Mouse (Mus musculus): ENCODE results near the gene Rln1.

Rln1 gene

GRCm38 (mm10) chr19:29361468-29362130, 27.1 kb upstream of the Rln1 start:
- DNase-seq (ENCODE audit: low read depth, low spot score), result peak; percentile 93

DNA sequence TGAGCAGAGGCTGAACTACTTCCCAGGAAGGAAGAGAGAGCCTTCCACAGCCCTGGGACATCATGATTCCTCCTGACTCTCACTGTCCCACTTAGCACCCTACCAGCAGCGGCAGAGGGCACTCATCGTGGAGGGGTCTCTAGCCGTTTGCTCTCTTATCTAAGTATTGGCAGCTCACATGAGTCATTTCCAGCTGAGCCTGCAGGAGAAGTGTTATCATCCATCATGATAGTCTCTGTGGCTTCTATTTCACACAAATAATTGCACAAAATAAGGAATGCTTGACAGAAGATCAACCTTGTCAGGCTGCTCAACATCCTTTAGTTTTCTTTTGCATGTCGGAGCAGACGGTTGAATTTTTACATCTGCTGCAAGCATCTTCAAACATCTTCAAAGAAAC, 25.8 kb upstream of the Rln1 start:
- no peak for DNase-seq (ENCODE audit: low read depth, low spot score)

GRCm38 (mm10) chr19:29356281-29356680, 21.8 kb upstream of the Rln1 start:
- no peak for DNase-seq (ENCODE audit: low read depth, low spot score)

DNA sequence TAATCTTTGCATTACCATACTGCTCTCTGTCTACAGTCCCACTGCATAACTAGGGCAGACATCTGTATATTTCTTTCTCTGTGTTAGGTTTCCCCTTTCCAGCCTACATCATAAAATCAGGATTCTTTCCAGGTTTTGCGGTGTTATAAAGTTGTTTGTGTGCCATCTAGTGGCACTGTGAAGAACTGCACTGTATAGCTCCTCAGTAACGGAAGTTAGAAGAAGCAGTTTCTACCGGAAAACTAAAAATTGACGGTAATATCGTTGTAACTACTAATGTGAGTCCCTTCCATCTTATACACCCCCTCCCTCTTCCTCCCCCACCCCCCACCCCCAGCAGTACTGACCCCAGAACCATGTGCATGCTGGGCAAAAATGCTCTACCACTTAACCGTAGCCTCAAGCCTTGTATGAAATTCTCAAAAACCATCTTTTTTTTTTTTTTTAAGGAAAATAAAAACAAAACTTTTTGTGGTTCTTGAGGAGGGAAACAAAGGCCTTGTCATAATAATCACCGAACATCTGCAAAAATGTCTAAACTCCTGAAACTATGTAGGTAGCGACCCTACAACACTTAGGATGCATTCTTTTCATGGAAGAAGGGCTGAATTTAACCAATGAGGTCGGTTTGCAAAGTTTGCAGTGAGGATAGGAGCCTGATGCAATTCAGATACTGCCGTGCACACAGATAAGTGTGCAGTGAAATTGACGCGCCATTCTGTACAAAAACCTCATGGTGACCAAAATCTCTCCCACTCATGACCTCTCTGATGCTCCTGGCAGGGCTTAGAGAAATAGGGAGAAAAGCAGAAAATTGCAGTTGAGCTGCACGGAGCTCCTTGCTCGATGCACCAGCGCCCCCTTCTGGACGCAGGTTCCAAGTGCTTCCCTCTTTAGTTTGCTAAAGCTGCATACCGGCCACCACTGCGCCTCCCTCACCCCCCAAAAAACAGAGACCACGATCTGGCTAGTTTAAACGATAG, 20.7 kb upstream of the Rln1 start:
- peak; percentile 83 for DNase-seq (ENCODE audit: low read depth, low spot score)

GRCm38 (mm10) chr19:29350991-29351390, 16.5 kb upstream of the Rln1 start:
- DNase-seq (ENCODE audit: low read depth, low spot score), result peak; percentile 76

- DNase-seq (ENCODE audit: low read depth, low spot score), result no peak
Measured at GRCm38 (mm10) chr19:29345636-29346035, 11.2 kb upstream of the Rln1 start.

DNA sequence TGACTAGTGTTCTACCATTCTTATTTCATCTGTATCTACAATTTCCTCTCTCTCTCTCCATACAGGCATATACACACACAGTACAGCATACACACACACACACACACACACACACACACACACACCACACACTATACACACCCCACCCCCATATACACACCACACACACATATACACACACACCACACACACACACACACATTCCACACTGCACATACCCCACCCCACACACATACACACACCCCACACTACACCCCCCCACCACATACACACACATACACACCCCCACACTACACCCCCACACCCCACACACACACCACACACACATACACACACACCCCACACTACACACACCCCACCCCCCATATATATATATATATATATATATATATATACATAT, 10.4 kb upstream of the Rln1 start:
- no peak for DNase-seq (ENCODE audit: low read depth, low spot score)

- DNase-seq (ENCODE audit: low read depth, low spot score), result no peak
Measured at GRCm38 (mm10) chr19:29342281-29342680, 7.8 kb upstream of the Rln1 start.

DNA sequence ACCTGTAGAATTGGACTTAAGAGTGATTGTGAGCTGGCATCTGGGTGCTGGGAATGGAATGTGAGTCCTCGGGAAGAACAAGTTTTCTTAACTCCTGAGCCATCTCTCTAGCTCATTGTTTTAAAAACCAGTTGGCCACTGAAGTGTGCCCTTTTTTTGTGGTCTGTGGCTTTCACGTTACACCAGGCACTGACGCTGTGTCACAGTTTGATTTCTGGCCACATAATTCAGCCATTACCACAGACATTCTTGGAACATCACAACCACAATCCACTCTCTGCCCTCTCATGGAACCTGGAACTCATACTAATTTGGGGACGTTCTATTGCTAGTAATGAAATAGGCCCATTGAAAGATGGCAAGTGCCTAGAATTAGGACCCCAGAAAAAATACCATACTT, 6.6 kb upstream of the Rln1 start:
- no peak for DNase-seq (ENCODE audit: low read depth, low spot score)

GRCm38 (mm10) chr19:29336624-29337023, 2.2 kb upstream of the Rln1 start:
- no peak for DNase-seq (ENCODE audit: low read depth, low spot score)

DNA sequence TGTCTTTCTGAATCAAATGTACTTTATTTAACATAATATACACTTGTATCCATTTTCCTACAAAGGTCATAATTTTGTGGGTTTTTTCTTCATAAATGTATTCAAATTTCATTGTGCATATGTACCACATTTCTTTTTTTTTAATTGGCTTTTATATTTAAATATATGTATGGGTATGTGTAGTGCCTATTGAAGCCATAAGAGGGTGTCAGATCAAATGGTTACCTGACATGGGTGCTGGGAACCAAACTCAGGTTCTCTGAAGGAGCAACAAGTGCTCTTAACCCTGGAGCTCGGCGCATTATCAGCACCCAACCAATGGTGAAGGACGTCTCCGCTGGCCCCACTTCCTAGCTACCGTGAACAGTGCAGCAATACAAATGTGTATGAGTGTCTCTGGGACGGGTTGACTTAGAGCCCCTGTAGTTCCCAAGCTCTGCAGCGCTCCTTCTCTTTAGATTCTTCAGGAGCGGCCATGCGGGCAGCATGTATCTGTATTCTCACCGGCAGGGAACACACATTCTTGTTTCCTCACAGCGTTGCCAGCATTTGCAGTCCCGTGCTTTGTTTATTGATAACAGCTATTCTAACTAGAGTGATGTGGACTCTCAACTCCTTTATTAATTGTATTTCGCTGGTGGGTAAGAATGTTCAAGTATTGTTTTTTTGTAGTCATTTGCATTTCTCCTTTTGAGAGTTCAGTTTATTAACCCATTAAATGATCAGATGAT, 7.5 kb downstream of the Rln1 start:
- DNase-seq (ENCODE audit: low read depth, low spot score), result peak; percentile 55

- DNase-seq (ENCODE audit: low read depth, low spot score), result no peak
Measured at GRCm38 (mm10) chr19:29326396-29326795, 8.1 kb downstream of the Rln1 start.

DNA sequence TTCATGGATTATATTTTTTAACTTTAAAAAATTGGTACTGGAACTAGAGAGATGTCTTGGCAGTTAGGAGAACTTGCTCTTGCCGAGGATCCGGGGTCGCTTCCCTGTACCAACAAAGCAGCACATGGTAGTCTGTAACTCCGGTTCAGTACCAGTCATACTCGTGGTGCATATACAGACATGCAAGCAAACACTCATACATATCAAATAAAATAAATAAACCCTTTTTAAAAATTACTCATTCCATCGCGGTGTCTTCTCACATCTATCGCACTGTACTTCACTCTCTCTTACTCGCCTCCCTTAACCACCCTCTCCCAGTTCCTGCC, 8.7 kb downstream of the Rln1 start:
- no peak for DNase-seq (ENCODE audit: low read depth, low spot score)

DNA sequence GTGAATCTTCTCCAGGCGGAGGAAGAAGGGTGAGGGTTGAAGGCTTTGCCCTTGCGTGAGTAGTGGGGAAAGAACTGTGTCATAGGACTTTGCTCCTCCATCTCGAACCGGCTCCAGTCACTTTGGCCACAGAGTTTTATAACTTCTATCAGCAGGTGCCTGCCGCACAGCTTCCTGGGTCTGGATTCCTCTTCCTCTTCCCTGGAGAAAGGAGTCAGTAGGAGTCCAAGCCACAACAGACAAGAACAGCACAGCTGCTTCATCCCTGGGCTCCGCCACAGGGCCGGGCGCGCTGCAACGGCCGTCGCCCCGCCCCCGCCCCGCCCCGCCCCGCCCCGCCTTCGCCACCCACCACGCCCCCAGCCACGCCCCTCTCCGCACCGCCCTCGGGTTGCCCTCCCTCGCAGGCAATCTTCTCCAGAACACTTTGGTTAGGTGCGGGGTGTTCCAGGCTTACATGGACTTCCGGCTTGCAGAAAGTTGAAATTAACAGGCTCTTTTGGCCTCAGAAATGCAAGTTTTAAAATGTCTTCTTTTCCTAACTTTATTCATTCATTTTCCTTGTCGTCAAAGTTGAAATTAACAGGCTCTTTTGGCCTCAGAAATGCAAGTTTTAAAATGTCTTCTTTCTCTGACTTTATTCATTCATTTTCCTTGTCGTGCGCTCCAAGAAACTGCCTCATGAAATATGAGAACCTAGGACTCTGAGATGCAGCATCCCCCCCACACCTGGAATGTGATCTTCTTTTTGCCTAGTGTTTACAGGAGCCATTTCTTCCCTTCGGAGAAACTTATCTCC, 9.2 kb downstream of the Rln1 start, which contains the start of gene Insl6:
TSS of gene Insl6 (minus strand) at position 304 of the 799 bp plus-strand sequence.
- peak; percentile 68 for DNase-seq (ENCODE audit: low read depth, low spot score)

DNA sequence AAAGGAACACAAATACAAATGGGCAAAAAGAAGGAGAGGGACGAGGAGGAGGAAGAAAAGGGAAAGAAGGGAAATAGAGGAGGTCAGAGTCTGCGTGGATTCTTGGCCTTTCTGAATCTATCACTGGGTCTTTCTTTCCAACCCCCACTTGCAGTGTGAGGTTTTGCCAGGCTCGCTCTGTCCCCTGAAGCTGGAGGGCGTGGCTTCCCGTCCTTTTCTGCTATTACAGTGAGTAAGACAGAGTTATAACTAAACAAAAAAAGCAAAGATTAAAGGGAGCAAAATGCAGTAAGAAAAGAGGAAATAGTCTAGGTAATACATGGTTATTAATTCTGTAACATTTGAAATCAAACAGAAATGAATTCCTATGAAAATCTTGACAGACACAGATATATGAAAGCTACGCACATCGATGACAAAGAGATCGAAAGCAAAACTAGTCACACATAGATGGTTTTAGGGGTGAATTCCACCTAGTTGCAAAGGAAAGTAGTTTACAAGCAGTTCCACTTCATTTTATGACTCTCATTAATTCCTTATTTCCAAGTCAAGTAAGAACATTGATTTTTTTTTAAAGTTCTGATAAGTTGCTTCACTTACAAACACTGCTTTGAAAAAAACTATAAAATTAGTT, 10.9 kb downstream of the Rln1 start:
- no peak for DNase-seq (ENCODE audit: low read depth, low spot score)

GRCm38 (mm10) chr19:29312661-29313060, 21.8 kb downstream of the Rln1 start:
- DNase-seq (ENCODE audit: low read depth, low spot score), result no peak

DNA sequence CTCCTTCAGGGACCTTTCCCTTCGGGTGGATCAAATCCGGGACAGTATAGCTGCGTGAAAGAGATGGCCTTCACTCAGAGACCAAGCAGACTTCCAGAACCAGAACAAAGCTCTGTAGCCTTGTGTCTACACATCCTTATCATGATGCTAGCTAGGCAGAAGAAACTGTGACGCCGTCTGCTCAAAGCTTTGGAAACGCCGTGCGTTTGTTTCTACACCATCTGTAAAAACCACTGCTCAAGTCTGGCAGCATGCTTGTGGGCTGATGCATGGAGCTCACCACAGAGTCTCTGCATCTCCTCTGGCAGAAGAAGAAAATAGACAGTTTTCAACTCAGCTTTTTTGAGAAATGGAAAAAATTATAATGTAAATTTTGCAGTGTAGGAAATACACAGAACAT, 22.7 kb downstream of the Rln1 start:
- no peak for DNase-seq (ENCODE audit: low read depth, low spot score)

GRCm38 (mm10) chr19:29308832-29309231, 25.6 kb downstream of the Rln1 start:
- no peak for DNase-seq (ENCODE audit: low read depth, low spot score)

- DNase-seq (ENCODE audit: low read depth, low spot score), result no peak
Measured at GRCm38 (mm10) chr19:29302119-29302518, 32.4 kb downstream of the Rln1 start.

DNA sequence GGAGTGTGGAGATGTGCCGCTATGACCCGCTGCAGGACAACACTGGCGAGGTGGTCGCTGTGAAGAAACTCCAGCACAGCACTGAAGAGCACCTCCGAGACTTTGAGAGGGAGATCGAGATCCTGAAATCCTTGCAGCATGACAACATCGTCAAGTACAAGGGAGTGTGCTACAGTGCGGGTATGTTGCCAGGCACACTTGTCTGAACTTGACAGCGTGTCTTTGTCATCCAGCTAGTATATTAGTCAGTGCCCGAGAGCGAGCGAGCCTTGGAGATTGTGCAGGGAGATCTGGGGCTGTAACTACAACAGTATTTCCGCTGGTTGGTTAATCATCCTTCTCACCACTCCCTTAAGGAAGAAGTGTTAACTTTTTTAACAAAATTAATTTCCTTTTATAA, 33.6 kb downstream of the Rln1 start:
- no peak for DNase-seq (ENCODE audit: low read depth, low spot score)

GRCm38 (mm10) chr19:29297366-29297765, 37.1 kb downstream of the Rln1 start:
- DNase-seq (ENCODE audit: low read depth, low spot score), result no peak
